Mouse (Mus musculus): ENCODE data around the gene Alox12. TPM values are rescaled to one million over a fixed set of nuclear protein-coding genes. Genes with fewer than 3 reads are reported as not detected.

Gene Alox12
- polyA plus RNA-seq, 1 experiment = 6.0 TPM

DNA sequence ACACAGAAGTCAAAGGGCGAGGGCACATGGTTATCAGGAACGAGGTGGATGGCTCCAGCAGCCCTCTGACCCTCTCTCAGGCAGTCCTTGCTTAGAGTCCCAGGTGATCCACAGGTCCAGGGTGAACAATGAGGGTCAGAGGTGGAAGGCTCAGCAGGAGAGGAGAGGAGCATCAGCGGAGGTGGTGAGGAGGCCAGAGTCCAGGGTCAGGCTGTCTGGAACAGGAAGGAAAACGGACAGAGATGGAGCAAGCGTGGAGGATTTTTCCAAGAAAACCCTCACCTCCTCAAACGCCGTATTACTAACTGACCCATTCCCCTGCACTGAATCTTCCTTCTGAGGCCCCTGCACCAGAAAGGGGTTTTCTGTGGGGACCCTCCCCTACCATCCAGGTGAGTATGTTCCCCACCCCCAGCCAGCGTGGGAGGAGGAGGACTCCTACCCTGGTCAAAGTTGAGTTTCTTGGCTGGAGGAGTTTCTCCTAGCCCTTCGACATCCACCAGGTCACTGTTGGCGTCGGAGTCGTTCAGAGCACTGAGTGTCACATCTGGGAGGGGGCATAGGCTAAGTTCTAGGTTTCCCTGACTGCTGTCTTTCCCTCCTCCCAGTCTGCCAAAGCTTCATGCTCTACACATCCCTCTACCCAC lies 19.8 kb downstream of the Alox12 start:
- Histone ChIP-seq H3K27ac (ENCODE audit: insufficient read depth, low read depth, low read length) (peak overlapping the region; percentile 52), H3K27me3 (replicated peaks; ENCODE audit: control insufficient read depth, insufficient read depth, low read length) (no peaks in the 10 kb centered on the region), H3K4me3 (ENCODE audit: insufficient read depth, low read depth, low read length) (no peak overlapping the region), H3K36me3 (ENCODE audit: control insufficient read depth, insufficient read depth, low read length) (no peaks in the 10 kb centered on the region; the same call in 1 of the 2 replicates), H3K4me1 (ENCODE audit: control insufficient read depth, insufficient read depth, low read length) (peaks cover 16% of the 10 kb centered on the region)
- DNase-seq = peak; percentile 84
- 61% methylated on average over 12 of the region's 12 CpGs for WGBS
- TF ChIP-seq POLR2A (IDR thresholded peaks at IDR 0.05; ENCODE audit: low read depth, low read length) = no peak
- no peak for TF ChIP-seq CTCF (conservative IDR thresholded peaks at IDR 0.05; ENCODE audit: insufficient read depth, insufficient read length, low read depth, low read length)

DNA sequence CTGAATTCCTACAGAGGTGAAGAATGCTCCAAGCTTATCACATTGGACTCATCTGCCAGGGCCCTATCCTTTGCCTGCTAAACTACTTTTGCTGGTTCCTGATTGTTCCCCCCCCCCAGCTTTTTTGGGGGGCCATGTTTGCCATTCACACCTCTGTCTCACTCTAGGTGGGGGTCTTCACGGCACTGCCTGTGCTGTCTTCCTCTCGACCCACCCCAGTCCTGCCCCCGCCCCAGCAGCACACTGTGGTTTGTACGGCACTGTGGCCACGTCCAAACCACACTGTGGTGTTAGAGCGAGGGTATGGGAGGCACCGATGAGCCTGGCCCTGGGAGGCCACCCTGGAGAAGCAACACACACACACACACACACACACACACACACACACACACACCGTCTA lies 20.7 kb downstream of the Alox12 start:
- Histone ChIP-seq H3K4me1 (ENCODE audit: control insufficient read depth, insufficient read depth, low read length) (peaks cover 16% of the 10 kb centered on the region), H3K27me3 (replicated peaks; ENCODE audit: control insufficient read depth, insufficient read depth, low read length) (no peaks in the 10 kb centered on the region), H3K36me3 (ENCODE audit: control insufficient read depth, insufficient read depth, low read length) (no peaks in the 10 kb centered on the region; the same call in 1 of the 2 replicates), H3K27ac (ENCODE audit: insufficient read depth, low read depth, low read length) (peak overlapping the region; percentile 13), H3K4me3 (ENCODE audit: insufficient read depth, low read depth, low read length) (no peak overlapping the region)
- no peak for DNase-seq
- TF ChIP-seq CTCF (conservative IDR thresholded peaks at IDR 0.05; ENCODE audit: insufficient read depth, insufficient read length, low read depth, low read length) = no peak
- no peak for TF ChIP-seq POLR2A (IDR thresholded peaks at IDR 0.05; ENCODE audit: low read depth, low read length)
- whole genome bisulfite sequencing = 89% methylated on average over 8 of the region's 8 CpGs

DNA sequence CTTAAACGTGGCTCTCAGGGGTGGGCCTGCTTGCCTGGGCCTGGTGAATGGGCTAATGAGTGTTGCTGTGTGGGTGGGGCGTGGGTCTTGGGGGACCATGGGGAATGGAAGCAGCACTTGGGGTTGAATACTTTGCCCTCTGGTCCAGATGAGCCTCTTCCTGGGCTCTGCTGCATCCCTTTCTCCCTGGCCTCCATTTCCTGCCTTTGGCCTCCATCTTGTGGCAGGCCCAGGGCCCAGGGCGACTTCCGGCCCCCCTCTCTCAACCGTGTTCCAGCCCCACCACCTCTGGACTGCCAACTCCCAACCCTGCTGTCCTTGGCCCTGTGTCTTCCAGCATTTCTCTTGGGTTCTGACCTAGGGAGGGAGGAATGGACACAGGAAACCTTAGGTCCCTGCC lies 21.1 kb downstream of the Alox12 start:
- Histone ChIP-seq H3K27ac (ENCODE audit: insufficient read depth, low read depth, low read length) (peak overlapping the region; percentile 13; the same call in 1 of the 2 replicates), H3K27me3 (replicated peaks; ENCODE audit: control insufficient read depth, insufficient read depth, low read length) (no peaks in the 10 kb centered on the region), H3K36me3 (ENCODE audit: control insufficient read depth, insufficient read depth, low read length) (no peaks in the 10 kb centered on the region; the same call in 1 of the 2 replicates), H3K4me1 (ENCODE audit: control insufficient read depth, insufficient read depth, low read length) (peaks cover 16% of the 10 kb centered on the region), H3K4me3 (ENCODE audit: insufficient read depth, low read depth, low read length) (peak overlapping the region; percentile 1; the same call in 1 of the 2 replicates)
- DNase-seq = peak; percentile 20
- WGBS = 68% methylated on average over 5 of the region's 5 CpGs
- TF ChIP-seq POLR2A (IDR thresholded peaks at IDR 0.05; ENCODE audit: low read depth, low read length) = no peak
- no peak for TF ChIP-seq CTCF (conservative IDR thresholded peaks at IDR 0.05; ENCODE audit: insufficient read depth, insufficient read length, low read depth, low read length)

DNA sequence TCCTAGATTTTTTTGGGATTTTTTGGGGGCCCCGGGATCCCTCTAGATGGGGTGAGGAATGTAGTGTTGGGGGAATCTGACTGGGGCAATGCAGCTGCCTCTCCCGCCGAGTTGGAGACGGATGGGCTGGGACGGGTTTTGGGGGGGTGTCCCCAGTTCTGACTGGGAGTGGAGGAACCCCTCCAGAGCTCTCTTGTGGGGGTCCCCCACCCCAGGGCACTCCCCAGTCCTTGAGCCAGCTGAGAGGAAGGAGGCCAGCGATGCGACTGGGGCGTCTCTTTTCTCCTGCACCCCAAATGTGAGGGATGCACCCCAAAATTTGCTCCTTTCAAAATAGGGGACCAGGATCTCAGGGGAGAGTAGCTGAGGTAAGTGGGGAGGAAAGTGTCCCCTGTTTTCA lies 22.1 kb downstream of the Alox12 start:
- DNase-seq = no peak
- Histone ChIP-seq H3K36me3 (ENCODE audit: control insufficient read depth, insufficient read depth, low read length) (no peaks in the 10 kb centered on the region; the same call in 1 of the 2 replicates), H3K4me3 (ENCODE audit: insufficient read depth, low read depth, low read length) (peak overlapping the region; percentile 68), H3K27me3 (replicated peaks; ENCODE audit: control insufficient read depth, insufficient read depth, low read length) (no peaks in the 10 kb centered on the region), H3K27ac (ENCODE audit: insufficient read depth, low read depth, low read length) (peak overlapping the region; percentile 81), H3K4me1 (ENCODE audit: control insufficient read depth, insufficient read depth, low read length) (peaks cover 16% of the 10 kb centered on the region)
- WGBS = 35% methylated on average over 8 of the region's 8 CpGs
- no peak for TF ChIP-seq POLR2A (IDR thresholded peaks at IDR 0.05; ENCODE audit: low read depth, low read length)
- no peak for TF ChIP-seq CTCF (conservative IDR thresholded peaks at IDR 0.05; ENCODE audit: insufficient read depth, insufficient read length, low read depth, low read length)

DNA sequence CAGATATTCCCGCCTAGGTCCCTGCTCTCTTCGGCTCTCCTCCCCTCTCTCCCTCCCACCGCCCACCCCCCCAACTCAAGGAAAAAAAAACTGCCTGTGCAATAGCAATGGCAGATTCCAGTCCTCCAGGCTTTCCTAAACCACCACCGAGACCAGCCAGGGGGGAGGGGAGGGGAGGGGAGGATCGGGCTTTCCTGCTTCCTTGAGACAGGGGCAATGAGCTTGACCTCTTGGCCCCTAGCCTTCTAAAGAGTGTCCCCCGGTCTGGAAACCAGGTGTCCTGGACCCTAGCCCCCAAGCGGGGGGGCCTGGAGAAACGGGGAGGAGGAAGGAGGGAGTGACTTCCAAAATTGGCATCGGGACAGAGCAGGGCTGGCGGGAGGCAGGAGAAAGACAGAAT lies 22.6 kb downstream of the Alox12 start:
- Histone ChIP-seq H3K27ac (ENCODE audit: insufficient read depth, low read depth, low read length) (peak overlapping the region; percentile 81), H3K36me3 (ENCODE audit: control insufficient read depth, insufficient read depth, low read length) (no peaks in the 10 kb centered on the region), H3K4me3 (ENCODE audit: insufficient read depth, low read depth, low read length) (peak overlapping the region; percentile 68), H3K4me1 (ENCODE audit: control insufficient read depth, insufficient read depth, low read length) (peaks cover 16% of the 10 kb centered on the region), H3K27me3 (replicated peaks; ENCODE audit: control insufficient read depth, insufficient read depth, low read length) (no peaks in the 10 kb centered on the region)
- WGBS = 13% methylated on average over 10 of the region's 10 CpGs
- TF ChIP-seq POLR2A (IDR thresholded peaks at IDR 0.05; ENCODE audit: low read depth, low read length) (no peak), CTCF (conservative IDR thresholded peaks at IDR 0.05; ENCODE audit: insufficient read depth, insufficient read length, low read depth, low read length) (no peak)
- peak; percentile 57 for DNase-seq

DNA sequence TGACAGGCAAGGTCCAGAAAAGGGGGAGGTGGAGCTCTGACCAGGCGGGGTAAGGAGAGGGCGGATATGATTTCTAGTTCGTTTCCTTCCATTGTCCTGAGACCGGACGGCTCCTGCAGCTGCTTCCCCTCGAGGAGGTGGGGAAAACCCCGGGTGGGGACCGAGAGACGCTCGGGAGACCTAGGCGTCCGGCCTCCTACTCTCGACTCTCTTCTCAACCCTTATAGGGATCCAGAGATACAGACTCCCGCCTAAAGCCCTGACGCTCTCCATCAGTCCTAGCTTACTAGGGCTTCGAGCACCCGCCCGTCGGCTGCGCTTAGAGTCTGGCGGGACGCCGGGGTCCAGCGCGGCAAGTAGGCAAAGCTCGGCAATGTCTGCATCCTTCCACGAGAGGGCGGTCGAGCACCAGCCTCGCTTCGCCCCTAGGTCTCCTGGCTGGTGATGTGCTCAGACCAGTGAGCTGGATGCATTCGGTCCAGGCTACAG lies 24.9 kb downstream of the Alox12 start:
- Histone ChIP-seq H3K4me1 (ENCODE audit: control insufficient read depth, insufficient read depth, low read length) (peaks cover 8% of the 10 kb centered on the region), H3K27me3 (replicated peaks; ENCODE audit: control insufficient read depth, insufficient read depth, low read length) (no peaks in the 10 kb centered on the region), H3K36me3 (ENCODE audit: control insufficient read depth, insufficient read depth, low read length) (no peaks in the 10 kb centered on the region), H3K4me3 (ENCODE audit: insufficient read depth, low read depth, low read length) (peak overlapping the region; percentile 49; the same call in 1 of the 2 replicates), H3K27ac (ENCODE audit: insufficient read depth, low read depth, low read length) (peak overlapping the region; percentile 81)
- WGBS = under 1% methylated on average over 32 of the region's 32 CpGs
- peak; percentile 86 for DNase-seq
- TF ChIP-seq CTCF (conservative IDR thresholded peaks at IDR 0.05; ENCODE audit: insufficient read depth, insufficient read length, low read depth, low read length) (peak; percentile 98), POLR2A (IDR thresholded peaks at IDR 0.05; ENCODE audit: low read depth, low read length) (peak; percentile 5)

DNA sequence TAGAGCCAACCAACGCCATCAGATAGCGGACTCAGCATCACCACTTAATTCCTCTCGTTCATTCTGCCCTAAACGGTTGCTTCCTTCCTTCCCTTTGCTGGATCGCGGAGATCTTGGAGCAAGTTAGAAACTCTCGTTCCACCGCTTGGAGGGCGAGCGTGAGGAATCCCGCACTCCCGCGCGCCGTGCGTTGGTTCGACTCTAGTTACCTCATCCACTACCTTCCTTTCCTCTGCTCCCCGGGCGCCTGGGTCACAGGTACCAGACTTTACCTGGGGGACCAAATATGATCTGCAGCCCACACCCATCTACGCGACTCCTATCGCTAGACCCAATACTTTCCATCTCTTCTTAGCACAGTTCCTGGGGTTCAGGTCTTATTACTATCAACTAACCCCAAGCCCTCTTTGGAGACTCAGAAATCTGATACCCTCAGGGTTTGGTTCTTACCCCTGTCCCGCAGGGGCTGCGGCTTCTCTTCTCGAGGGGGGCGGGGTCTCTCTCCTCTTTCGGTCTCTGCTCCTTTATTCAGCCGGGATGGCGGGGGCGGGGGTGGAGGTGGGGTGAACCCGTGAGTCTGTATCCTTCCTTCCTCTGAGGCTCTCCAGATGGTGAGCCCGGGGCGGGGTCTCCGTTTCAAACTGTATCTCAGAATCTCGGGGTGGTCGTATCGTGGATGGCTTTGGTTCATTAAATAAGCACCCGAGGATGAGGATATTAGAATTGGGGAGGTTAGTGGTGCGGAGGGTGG lies 25.7 kb downstream of the Alox12 start, which contains the start of gene Bcl6b:
Gene Bcl6b (minus strand): TSS at position 539 of the 751 bp plus-strand sequence.
- TF ChIP-seq POLR2A (IDR thresholded peaks at IDR 0.05; ENCODE audit: low read depth, low read length) (no peak), CTCF (conservative IDR thresholded peaks at IDR 0.05; ENCODE audit: insufficient read depth, insufficient read length, low read depth, low read length) (no peak)
- 2% methylated on average over 39 of the region's 39 CpGs for WGBS
- H3K4me3 ChIP-seq (ENCODE audit: insufficient read depth, low read depth, low read length) = peak within 1 kb of the TSS; percentile 49
- peak within 1 kb of the TSS; percentile 81 for H3K27ac ChIP-seq (ENCODE audit: insufficient read depth, low read depth, low read length)
- H3K4me1 ChIP-seq (ENCODE audit: control insufficient read depth, insufficient read depth, low read length) = peaks cover 8% of the 10 kb centered on the region
- H3K36me3 ChIP-seq (ENCODE audit: control insufficient read depth, insufficient read depth, low read length) = no peaks in the 10 kb centered on the region
- DNase-seq = no peak
- no peaks in the 10 kb centered on the region for H3K27me3 ChIP-seq (replicated peaks; ENCODE audit: control insufficient read depth, insufficient read depth, low read length)

Measured in kidney, adult 2 months (tissue).